Mouse (Mus musculus) spleen, adult 18-20 months (tissue): ENCODE data around the gene Fank1.

Experiments
- DNase-seq, 2 experiments: peaks; one replicate each; pipeline ENCODE4 v3.0.0; 2022; ENCODE audit warnings: mixed read lengths in 2 of 2

Fank1 gene

GRCm38 (mm10) chr7:133768517-133768916, 8.1 kb upstream of the Fank1 start:
- no peak for DNase-seq

DNA sequence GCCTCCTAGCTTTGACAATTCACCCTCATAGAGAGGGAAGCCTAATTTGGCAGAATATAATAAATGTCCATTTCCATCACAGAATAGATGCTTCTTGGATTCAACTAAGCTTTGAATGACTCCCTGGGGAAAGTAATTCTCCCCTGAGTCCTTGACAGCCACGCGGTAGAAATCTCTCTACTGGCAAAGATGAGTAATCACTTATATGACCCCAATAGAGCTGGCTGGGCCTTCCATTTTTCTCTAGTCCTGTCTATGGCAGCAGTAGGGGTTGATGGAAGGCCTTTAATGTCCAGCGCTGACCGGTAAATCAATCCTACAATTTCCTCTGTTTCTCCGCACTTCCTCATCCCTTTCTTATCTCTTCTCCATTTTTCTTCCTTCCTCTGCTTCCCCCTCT, 1.5 kb upstream of the Fank1 start:
- DNase-seq, result no peak

GRCm38 (mm10) chr7:133775796-133776625, 650 bp upstream of the Fank1 start:
- DNase-seq, result no peak

- no peak for DNase-seq
Measured at GRCm38 (mm10) chr7:133781583-133781982, 4.9 kb downstream of the Fank1 start.

- no peak for DNase-seq
Measured at GRCm38 (mm10) chr7:133781991-133782390, 5.3 kb downstream of the Fank1 start.

- peak in 1 of 2 experiments; percentile 25 for DNase-seq
Measured at GRCm38 (mm10) chr7:133782717-133783435, 6.2 kb downstream of the Fank1 start, which contains the start of gene Dhx32. Dhx32 (minus strand) TSS chr7:133782726.

DNA sequence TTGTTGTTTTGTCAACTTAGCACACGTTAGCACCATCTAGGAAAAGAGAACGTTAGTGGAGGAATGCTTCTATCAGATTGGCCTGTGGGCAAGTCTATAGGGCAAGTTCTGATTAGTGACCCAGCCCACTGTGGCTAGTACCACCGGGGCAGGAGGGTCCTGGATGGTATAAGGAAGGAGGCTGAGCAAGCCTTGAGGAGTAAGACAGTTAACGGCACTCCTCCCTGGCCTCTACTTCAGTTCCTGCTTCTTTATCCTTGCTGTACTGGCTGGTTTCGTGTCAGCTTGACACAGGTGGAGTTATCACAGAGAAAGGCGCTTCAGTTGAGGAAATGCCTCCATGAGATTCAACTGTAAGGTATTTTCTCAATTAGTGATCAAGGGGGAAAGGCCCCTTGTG, 10.9 kb downstream of the Fank1 start:
- no peak for DNase-seq

GRCm38 (mm10) chr7:133788147-133788546, 11.5 kb downstream of the Fank1 start:
- DNase-seq, result no peak

DNA sequence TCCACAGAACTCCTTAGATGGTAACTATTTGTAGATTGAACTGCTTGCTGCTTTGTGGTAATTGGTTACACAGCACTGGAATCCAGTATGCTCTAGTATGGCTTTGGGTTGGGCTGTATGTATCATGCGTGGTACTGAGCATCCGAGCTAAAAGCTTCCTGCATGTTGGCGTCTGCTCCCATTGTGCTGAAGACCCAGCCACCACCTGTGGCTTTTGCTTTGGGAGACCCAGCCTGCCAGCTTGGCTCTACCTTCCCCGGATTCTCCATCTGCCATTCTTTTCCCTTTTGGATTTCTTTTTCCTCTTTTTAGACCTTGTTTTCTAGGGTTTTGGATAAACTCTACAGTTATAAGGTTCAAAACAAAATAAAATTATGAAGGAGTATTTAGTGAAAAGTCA, 13.5 kb downstream of the Fank1 start:
- DNase-seq, result no peak

GRCm38 (mm10) chr7:133790608-133791229, 14.1 kb downstream of the Fank1 start:
- no peak for DNase-seq

- DNase-seq, result no peak
Measured at GRCm38 (mm10) chr7:133792771-133793170, 16.1 kb downstream of the Fank1 start.

GRCm38 (mm10) chr7:133793248-133794131, 16.8 kb downstream of the Fank1 start:
- no peak for DNase-seq

DNA sequence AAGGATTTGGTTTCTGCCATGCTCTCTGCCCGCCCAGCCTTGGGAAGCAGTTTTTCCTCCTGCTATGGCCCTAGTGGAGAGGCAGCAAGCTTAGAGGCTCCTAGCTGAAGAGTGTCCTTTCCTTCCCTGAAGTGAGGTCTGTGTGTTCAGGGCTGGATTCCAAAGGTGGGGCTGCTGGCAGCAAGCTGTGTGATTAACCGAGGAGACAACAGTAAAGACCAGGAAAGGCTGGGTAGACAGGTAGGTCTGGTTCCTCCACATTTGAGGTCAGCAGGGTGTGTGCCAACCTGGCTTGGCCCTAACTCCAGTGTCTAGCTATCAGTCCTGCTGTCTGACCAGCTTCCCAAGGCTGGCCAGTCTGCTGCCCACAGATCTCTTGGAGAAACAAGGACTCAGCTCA, 18.1 kb downstream of the Fank1 start:
- no peak for DNase-seq

DNA sequence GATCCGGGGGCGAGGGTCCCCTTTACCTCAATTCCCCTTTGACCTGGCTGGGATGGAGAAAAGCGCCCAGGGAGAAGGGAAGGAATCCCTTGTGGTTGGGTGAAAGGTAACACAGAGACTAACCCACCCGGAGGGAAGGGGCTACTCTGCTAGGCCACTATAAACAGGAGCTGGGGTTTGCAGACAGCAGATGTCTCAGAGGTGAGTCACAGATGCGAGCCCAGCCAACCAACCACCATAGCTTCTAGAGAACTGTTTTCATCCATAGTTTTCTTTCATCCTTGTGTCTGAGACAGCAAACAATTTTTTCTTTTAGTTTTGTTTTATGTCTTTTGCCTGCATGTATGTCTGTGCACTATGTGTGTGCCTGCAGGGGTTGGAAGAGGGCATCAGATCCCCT, 23.3 kb downstream of the Fank1 start:
- DNase-seq, result no peak

DNA sequence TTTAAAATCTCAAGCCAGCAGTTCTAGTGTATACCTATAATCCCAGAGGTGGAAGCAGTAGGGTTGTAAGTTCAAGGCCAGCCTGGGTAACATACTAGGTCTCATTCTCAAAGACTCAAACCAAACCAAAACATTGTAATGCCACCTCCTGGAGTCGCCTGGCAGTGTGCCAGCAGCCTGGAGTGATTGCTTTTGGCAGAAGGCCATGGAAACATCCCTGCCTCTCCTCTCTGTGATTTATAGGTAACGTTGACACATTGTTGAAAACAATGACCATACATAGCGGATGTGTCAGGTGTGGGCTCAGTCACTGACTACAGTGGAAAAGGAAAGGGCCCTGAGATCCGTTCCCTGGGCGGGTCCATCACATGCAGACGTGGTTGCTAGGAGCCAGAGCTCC, 25.2 kb downstream of the Fank1 start:
- no peak for DNase-seq

DNA sequence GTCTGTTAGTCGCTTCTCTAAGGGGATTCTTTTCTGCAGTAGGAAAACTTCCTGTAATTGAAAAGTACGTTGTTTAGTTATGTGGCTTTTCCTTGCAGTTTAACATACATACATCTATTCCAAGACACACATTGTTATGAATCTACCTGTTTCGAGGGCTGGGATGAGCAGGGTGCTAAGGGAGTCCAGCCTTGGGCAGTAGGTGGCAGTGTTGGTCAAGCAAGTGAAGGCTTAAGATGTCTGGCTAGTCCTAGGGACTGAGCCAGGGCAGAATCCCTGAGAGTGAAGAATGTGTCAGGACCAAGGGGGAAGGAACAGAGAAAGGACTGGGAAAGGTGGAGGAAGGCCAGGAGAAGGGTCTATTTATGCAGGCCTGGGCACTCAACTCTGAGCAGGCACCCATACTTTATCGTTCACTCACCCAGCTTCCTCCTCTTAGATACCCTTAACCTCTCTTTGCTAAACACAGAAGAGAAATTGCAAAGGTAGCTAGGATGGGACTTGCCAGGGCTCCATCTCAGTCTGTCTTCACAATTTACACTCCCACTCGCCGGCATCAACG, 29.0 kb downstream of the Fank1 start:
- peak in 1 of 2 experiments; percentile 14 for DNase-seq

DNA sequence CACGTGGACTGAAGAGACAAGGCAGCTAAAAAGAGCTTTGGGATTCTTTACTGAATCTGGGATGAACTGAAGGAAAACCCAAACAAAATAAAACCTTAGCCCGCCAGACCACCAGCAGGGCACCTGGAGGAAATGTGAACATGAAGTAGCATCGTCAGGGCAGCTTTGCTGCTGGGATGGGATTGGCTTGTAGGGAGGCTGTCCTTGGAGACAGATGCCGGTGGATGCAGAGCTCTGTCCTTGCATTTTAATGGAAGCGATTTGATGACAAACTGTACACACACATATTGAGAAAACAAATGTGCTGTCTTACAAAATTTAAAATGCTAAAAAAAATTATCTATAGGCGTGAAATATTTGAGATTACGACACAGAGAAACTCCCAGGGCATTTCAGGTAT, 36.3 kb downstream of the Fank1 start:
- DNase-seq, result no peak

DNA sequence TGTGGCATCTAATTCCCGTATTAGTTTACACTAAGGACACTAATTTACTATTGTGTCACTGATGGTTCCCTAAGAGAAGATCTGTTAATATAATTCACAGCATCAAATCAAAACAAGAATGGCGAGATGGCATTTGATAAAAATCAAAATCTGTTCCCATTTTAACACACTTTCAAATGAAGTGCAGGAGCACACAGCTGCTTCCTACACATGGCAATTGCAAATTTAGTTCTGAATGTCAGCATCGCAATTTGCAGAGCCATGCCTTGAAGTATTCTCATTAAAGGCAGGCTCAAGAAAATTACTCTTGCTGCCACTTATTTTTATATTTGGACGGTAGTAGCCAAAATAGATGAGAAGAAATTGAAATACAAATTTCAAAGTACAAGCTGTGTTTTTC, 36.7 kb downstream of the Fank1 start:
- DNase-seq, result no peak

DNA sequence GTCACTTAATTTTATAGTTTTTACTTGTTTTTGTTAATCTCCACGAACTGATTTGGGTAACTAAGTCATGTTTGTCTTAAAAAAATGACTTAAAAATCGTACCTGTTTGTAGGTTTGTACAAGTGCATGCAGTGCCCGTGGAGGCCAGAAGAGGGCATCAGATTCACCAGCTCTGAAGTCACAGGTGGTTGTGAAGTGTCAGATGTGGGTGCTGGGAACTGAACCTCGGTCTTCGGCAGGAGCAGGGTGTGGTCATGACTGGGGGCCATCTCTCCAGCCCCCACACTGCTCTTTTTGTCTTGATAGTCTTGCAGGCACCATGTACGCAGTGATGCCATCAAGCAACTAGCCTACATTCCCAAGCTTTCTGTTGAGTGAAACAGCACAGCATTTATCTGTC, 47.1 kb downstream of the Fank1 start:
- DNase-seq, result no peak

- DNase-seq, result peak in 1 of 2 experiments; percentile 6
Measured at GRCm38 (mm10) chr7:133824579-133824978, 47.9 kb downstream of the Fank1 start.

DNA sequence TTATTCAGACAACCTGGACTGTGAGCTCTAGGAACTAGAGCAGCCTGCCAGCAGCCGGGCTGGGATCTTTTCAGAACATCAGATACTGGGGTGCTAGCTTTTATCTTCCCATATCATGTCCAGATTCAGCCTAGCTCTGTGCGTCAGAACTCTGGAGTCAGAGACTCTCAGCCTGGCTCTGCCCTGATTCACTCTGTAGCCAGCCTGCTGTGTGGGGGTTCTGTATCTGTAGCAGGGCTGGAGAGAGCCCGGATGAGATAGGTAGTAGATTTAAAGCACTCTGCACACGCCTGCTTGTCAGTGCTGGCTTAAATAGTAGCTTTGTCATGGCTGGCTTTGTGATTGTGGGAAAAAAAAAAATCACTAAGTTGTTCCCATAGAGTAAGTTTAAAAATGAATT, 51.9 kb downstream of the Fank1 start:
- no peak for DNase-seq

DNA sequence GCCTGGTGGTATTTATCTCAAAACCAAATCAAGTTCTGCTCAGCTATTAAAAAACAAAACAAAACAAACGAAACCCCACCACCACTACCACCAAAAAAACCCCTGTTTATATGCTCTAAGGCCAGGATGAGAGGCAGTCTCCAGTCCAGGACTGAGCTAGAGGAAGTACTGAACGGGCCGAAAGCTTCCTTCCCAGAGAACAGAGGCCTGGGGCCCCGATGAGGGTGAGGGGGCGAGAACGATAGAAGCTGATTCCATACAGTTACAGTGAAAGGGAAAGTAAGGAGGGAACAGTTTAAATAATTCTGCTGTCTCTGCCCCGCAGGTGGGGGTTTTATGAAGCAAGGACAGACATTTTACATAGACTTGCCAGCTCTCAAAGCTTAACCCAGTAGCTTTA, 52.9 kb downstream of the Fank1 start:
- DNase-seq, result no peak
